Mouse (Mus musculus) left cerebral cortex, adult 9 months (tissue): ENCODE data around the gene Ripor3.
A peak's percentile ranks its signal among the peaks of the same experiment; 100 is the strongest.
"Not testable (repeated sequence)": the region's sequence is repeated elsewhere in the genome, so short reads cannot be mapped to it uniquely, and the experiment has no call there.

Experiments used
- DNase-seq, 2 experiments: peaks; one replicate each; pipeline ENCODE4 v3.0.0; 2022; ENCODE audit warnings: low spot score in 2 of 2

The Ripor3 gene

GRCm38 (mm10) chr2:168009936-168010668 lies at the start of gene Ripor3:
Gene Ripor3 (minus strand): TSS chr2:168010618.
- peak in 1 of 2 experiments; percentile 42 for DNase-seq

- DNase-seq = no peak
Measured at GRCm38 (mm10) chr2:168059200-168059790, 48.9 kb upstream of the Ripor3 start.

GRCm38 (mm10) chr2:168058488-168059199 lies 48.2 kb upstream of the Ripor3 start:
- no peak for DNase-seq

- DNase-seq = not testable (repeated sequence)
Measured at GRCm38 (mm10) chr2:168057876-168058275, 47.5 kb upstream of the Ripor3 start.

GRCm38 (mm10) chr2:168056666-168056933 lies 46.2 kb upstream of the Ripor3 start:
- no peak for DNase-seq

GRCm38 (mm10) chr2:168055910-168056665 lies 45.7 kb upstream of the Ripor3 start:
- DNase-seq = no peak

- DNase-seq = no peak
Measured at GRCm38 (mm10) chr2:168054142-168054541, 43.7 kb upstream of the Ripor3 start.

GRCm38 (mm10) chr2:168052689-168053088 lies 42.3 kb upstream of the Ripor3 start:
- no peak for DNase-seq

GRCm38 (mm10) chr2:168052156-168052555 lies 41.7 kb upstream of the Ripor3 start:
- DNase-seq = no peak

- no peak for DNase-seq
Measured at GRCm38 (mm10) chr2:168050000-168050942, 39.9 kb upstream of the Ripor3 start.

GRCm38 (mm10) chr2:168049002-168049635 lies 38.7 kb upstream of the Ripor3 start:
- DNase-seq = no peak

GRCm38 (mm10) chr2:168046467-168046866 lies 36.0 kb upstream of the Ripor3 start:
- DNase-seq = no peak

GRCm38 (mm10) chr2:168045771-168046170 lies 35.4 kb upstream of the Ripor3 start:
- DNase-seq = no peak

- no peak for DNase-seq
Measured at GRCm38 (mm10) chr2:168045357-168045756, 34.9 kb upstream of the Ripor3 start.

- no peak for DNase-seq
Measured at GRCm38 (mm10) chr2:168044681-168045287, 34.4 kb upstream of the Ripor3 start.

- no peak for DNase-seq
Measured at GRCm38 (mm10) chr2:168042019-168042418, 31.6 kb upstream of the Ripor3 start.

GRCm38 (mm10) chr2:168040751-168041150 lies 30.3 kb upstream of the Ripor3 start:
- DNase-seq = no peak

GRCm38 (mm10) chr2:168037063-168037462 lies 26.6 kb upstream of the Ripor3 start:
- no peak for DNase-seq

GRCm38 (mm10) chr2:168035907-168036306 lies 25.5 kb upstream of the Ripor3 start:
- no peak for DNase-seq

- no peak for DNase-seq
Measured at GRCm38 (mm10) chr2:168033905-168034304, 23.5 kb upstream of the Ripor3 start.
